Mouse (Mus musculus) frontal cortex, postnatal 10 days (tissue): Measurements from ENCODE around the gene Hspa12b.
"Not testable (repeated sequence)": the region's sequence is repeated elsewhere in the genome, so short reads cannot be mapped to it uniquely, and the experiment has no call there.

Experiments
- DNase-seq, 2 experiments: peaks; one replicate each; pipeline ENCODE4 v3.0.0; 2022; ENCODE audit warnings: low spot score in 2 of 2, mixed read lengths in 1 of 2

The Hspa12b gene

DNA sequence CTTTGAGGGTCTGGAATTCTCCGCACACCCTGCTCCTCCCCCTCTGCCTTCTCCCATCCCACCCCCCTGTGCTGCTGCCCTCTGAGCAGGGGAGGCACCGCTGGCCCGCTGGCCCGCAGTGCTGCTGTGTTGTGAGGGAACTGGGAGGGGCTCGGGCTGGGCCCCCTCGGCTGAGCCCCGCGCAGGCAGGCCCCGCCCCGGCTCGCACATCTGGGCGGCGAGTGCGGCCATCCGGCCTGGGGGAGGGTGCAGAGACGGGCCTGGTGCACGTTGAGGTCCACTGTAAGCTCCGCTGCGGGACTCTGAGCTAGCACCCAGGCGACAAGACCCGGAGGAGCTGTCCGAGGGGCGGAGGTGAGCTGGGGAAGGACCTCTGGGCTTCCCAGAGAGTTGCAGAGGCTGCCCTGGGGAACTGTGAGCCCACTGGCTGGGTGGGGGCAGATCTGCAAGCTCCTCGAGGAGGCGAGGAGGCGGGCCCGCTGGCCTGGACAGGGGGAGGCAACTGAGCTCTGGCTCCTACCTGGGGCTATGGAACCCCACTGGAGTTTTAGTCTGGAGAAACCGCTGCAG, at the start of gene Hspa12b:
TSS of gene Hspa12b (plus strand) at position 120 of the 570 bp plus-strand sequence.
- DNase-seq = no peak

DNA sequence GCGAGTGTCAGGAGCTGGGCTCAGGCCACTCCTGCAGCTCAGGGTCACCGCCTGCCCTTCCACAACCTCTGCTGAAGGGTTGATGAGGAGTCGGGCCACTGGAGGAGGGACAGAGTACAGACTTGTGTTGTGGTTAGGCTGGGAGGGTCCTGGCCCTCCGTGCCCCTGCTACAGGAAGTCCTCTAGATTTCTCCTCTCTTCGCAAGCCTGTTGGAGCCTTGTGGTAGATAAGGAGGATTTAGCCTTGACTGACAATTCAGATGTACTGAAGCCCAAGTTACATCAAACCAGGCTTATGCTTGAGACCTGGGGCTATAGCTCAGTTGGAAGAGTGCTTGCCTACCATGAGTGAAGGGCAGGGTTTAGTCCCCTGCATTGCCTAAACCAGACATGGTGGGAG, 46.6 kb upstream of the Hspa12b start:
- no peak for DNase-seq

DNA sequence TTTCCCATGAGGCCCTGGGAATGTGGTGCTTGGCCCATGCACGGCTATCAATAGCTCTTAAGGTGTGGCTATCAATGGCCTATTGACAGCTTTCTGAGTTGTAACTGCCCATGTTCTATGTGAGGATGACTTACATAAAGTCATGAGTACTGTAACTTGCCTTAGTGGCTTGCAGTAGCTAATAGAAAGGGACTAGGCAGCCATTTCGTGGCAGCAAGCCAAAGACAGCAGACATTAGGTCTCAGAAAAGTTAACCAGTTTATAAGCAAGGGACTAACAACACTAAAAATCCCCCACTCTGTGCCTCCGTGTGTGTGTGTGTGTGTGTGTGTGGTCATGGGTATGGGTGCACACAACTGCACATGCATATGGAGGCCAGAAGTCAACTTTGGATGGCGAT, 42.9 kb upstream of the Hspa12b start:
- DNase-seq = no peak

DNA sequence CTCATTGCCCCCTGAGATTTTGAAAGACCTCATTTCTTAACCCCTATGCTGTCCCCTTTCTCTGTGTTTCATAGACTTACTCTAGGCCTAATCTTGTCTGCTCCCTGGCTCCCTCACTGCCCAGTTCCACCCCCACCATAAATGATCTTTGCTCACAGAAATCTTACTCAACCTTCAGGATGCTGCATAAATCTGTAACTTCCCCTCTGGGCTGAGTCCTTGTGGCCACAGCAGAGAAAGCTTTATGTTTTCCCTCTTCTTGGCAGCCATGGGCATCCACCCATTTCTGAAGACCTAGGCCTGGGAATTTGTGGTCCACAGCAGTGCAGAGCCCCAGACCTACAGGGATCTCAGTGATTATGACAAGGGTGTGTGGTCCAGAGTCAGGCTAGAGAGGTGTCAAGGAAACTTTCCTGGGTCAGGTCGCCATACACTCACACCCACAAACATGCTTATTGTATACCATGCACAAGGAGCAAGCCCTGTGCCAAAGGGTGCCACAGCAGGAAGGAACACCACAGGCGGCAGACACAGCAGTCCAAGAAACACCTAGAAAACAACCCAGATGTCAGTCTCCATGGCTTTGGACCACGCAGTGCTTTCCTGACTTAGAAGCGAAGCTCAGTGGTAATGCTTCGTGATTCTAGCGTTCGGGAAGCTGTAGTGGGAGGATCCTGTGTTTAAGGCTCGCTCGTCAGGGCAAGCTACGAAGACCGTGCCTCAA, 40.3 kb upstream of the Hspa12b start, which contains the start of gene Siglec1:
TSS of gene Siglec1 (minus strand) at position 99 of the 724 bp plus-strand sequence.
- DNase-seq = no peak

DNA sequence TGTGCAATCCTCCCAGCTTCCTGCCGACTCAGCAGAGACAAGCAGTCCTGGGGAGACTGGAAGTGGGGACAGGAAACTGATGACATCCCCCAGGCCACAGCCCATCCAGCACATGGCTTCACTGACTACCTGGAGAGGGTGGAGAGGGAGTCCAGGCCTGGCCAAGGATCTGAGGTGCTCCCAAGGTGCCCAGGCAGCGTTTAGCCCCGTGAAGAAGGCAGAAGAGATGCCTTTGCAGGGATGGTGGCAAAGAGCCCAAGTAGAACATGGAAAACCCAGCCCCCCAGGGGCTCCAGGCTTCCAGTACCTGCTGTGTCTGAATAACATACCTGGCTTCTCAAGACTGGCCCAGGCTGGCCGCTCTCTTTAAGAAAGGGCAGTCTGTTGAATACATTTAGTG, 38.5 kb upstream of the Hspa12b start:
- no peak for DNase-seq

DNA sequence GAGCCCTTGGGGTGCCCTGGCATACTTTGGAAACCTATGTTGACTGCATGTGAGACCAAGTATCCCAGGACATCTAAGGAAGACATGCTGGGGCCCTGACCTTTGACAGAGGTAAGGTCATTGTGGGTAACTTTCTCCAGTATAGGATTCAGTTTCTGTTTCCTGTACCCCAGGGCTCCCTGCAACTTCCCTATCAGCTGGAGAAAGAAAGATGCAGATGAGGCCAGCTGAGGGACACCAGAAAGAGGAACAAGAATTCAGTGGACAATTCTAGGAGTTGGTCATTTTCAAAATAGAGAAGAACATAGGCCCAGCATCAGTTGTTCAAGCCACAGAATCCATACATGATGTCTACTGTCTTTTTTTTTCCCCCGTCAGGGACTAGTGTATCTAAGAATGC, 37.4 kb upstream of the Hspa12b start:
- DNase-seq = no peak

DNA sequence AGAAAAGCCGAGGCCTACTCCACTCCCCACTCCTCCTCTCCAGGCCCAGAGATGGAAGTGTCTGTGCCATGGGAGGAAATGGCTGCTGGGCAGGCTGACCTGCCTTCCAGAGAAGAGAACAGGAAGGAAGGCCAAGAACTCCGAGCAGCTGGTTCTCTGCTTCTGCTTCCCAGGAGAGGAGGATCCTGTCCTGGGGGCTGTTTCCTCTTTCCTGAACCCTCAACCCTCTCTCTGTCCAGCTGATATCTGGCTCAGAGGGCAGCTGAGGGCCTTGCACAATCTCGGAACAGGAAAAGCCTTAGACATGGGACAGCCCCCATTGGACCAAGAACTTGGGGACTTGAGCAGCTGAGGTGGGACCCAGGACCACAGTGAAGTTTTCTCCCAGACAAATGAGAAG, 36.2 kb upstream of the Hspa12b start:
- DNase-seq = no peak

DNA sequence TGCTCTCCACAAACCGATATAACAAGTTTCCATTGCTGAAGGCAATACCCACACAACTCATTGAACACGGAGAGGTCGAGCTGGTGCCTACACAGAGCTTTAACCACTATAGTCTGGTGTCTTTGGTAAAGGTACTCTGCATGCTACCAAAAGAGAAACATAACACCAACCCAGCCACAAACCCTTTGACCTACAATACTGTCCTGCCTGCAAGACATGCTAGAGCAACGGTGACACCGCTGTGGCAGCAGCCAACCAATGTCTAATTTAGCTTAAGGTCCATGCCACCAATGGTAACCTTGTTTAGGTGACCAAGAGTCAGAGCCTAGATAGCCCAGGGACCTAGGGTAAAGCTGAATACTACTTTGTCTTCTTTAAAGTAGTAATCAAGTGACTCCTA, 33.5 kb upstream of the Hspa12b start:
- no peak for DNase-seq

DNA sequence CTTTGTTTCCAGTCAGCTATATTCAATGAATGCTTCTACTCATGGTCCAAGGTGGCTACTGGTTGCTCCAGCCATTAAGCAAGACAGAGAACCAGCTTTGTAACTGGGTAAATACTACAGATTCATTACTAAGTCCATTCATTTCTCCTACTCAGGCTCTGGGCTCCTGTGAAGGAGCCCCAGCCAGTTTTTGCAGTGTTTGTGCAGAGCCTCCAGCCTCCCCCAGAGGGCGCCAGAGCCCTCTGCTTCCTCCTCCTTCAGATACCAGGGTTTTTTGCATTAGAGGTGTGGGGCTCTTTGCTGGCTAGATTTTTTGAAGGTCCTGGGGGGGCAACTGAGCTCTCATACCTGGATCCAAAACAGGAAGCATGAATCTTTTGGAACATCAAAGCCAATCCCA, 32.3 kb upstream of the Hspa12b start:
- peak; percentile 47 to 74 for DNase-seq

DNA sequence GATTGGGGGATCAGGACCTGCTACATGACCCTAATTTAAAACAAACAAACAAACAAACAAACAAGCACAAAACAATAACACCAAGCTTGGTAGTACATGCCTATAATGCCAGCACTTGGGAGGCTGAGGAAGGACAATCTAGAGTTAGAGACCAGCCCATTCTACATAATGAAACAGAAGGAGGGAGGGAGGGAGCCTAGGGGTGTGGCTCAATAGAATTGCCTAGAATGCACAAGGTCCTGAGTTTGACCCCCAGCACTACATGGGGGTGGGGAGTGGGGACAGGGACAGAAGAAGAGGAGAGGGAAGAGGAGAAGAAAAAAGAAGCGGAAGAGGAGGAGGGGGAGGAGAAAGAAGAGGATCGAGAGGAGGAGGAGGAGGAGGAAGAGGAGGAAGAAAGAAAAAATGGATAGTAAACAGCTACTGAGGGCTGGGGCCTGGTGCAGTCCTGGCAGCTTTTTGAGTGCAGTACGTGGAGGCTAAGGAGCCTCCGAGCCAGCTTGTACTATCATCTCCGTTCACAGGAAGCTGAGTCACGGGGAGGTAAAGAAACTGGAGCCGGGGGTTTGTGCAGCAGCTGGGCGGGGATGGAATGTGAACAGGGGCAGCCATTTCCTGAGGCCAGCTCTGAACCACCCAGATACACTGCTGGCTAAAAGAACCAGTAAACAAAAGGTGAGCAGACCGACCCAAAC, 30.8 kb upstream of the Hspa12b start:
- DNase-seq = no peak

DNA sequence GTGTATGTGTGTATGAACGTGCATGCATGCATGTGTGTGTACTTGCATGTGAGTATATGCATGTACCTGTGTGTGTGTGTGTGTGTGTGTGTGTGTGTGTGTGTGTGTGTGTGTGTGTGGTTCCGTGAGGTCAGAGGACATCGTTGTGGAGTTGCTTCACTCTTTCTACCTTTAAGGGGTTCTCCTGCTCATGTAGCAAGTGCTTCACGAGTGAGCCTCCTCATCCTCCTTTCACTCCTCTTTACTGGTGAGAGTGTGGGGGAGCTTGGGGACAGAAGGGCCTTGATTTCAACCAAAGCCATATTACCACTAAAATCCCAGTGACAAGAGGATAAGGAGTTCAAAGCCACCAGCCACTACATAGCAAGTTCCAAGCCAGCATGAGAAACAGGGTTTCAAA, 30.0 kb upstream of the Hspa12b start:
- DNase-seq = no peak

DNA sequence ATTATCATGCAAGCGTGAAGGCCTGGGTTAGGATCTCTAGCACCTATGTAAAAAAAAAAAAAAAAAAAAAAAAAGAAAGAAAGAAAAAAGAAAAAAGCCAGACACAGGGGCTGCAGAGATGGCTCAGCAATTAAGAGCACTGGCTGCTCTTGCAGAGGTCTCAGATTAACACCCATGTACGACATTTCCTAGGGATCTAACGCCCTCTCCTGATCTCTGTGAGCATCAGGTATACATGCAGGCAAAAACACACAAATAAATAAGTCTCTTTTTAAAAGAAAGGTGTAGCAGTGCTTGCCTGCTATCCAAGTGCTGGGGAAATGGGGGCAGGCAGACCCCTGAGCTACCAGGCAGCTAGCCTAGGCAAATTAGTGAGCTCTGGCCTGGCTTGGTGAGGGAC, 25.6 kb upstream of the Hspa12b start:
- no peak for DNase-seq

DNA sequence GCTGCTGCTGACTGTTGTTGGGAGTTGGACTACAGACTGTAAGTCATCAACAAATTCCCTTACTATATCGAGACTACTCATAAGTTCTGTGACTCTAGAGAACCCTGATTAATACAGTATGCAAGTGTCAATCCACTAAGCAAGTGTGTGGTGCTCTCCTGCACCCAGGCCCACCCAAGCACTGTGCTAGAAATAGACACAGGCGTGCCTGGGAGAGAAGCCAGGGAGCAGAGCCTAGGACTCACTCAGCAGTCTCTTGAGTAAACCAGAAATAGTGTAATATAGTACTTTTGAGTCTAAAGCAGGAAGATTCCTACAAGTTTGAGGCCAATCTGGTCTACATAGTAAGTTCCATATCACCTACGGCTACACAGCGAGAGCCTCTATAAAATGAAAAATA, 23.1 kb upstream of the Hspa12b start:
- no peak for DNase-seq

DNA sequence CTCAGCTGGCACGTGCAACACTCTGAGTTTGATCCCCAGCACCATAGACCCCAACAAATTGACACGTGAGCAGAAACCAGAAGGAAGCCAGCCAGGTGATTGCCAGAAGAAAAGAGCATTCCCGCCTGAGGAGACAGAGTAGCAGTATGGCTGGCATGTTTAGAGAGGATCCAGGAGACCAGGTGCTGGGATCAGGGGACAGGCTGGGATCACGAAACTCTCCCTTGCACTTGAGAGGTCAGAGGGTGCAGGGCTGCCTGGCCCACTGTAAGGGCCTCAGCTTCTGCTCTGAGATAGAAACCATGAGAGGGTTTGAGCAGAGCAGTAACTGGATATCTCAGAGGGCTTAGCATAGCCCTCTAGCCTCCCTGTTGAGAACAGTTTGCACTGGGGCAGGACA, 22.0 kb upstream of the Hspa12b start:
- not testable (repeated sequence) for DNase-seq

DNA sequence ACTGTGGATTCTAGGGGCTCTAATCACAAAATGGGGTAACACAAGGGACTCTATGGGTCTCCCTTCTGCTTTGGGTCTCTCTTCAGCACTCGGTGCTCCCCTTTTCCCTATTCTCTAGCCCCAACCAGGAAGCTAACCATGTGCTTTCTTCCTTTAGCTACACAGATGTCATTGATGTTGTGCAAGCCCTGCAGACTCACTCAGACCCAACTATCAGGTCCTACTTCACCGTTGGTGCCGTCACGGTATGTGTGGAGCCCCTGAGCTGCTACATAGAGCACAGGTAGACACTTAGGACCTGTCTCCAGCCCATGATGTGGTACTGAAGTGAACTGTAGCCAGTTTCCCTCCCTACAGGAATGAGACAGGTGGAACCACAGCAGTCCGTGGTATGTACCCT, 21.1 kb upstream of the Hspa12b start:
- no peak for DNase-seq

DNA sequence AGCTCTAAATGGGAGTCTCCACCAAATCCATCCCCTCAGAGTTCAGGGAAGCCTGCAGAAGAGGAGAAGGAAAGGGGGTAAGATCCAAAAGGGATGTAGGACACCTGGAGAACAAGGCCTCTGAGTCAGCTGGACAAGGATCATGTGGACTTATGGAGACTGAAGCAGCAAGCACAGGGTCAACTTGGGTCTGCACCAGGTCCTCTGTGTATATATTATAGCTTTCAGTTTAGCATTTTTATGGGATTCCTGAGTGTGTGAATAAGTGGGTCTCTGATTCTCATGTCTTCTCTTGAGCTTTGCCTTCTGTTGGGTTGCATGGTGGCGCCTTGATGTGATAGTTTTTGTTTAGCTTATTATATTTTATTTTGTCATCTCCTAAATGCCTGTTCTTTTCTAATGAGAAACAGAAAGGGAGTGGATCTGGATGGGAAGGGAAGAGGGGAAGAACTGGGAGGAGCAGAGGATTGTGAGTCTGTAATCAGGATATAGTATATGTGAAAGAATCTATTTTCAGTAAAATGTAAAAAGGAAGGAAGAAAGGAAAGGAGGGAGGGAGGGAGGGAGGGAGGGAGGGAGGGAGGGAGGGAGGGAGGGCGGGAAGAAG, 8.0 kb upstream of the Hspa12b start:
- no peak for DNase-seq

DNA sequence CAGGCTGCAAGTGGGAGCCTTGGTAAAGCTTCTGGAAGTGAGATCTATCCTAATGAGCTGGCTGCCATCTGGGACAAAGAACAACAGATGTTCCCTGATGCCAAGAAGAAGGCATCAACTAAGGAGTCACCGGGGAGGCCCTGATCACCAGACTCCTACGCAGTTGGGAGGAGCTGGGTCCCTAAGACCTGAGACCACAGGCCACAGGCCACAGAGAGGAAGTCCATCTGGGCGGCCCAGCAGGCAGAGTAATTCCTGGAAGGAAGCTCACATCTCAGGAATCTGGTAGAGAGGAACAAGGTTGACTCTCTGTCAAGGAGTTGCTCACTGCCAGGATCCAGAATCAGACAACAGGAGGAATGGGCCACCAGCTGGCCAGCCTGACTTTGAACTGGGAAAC, 2.9 kb upstream of the Hspa12b start:
- DNase-seq = no peak

DNA sequence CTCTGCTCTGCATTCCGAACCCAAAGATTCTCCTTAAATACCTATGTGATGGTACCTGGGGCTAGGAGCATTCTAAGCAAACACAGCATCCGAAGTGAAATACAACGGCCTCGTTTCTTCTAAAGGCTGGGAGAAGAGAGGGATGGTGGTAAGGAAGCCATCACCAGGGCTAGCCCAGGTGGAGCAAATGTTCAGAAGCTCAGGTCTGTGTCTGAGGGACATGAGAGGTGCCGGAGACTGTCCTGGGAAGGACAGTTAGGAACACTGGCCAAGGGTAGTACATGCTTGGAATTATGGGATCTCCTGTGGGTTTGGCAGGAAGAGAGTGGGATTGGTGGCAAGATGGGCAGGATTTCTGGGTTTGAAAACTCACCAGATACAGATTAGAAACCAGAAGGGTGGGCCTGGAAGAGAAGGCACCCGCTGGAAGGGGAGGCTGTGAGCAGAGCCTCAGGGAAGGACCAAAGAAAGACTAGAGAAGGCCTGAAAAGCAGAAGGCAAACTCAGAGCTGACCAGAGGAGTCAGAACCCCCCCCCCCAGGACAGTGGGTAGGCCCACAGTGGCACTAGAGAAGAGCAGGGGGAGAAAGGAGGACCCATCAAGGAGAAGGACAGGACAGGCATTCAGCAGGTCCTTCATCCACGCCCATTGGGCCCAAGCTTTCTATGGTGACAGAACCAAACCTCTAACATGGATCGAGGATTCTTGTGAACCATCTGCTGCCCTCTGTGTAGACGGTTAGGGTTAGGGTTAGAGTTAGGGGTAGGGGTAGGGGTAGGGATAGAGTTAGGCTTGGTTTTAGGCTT, 1.7 kb upstream of the Hspa12b start:
- no peak for DNase-seq

DNA sequence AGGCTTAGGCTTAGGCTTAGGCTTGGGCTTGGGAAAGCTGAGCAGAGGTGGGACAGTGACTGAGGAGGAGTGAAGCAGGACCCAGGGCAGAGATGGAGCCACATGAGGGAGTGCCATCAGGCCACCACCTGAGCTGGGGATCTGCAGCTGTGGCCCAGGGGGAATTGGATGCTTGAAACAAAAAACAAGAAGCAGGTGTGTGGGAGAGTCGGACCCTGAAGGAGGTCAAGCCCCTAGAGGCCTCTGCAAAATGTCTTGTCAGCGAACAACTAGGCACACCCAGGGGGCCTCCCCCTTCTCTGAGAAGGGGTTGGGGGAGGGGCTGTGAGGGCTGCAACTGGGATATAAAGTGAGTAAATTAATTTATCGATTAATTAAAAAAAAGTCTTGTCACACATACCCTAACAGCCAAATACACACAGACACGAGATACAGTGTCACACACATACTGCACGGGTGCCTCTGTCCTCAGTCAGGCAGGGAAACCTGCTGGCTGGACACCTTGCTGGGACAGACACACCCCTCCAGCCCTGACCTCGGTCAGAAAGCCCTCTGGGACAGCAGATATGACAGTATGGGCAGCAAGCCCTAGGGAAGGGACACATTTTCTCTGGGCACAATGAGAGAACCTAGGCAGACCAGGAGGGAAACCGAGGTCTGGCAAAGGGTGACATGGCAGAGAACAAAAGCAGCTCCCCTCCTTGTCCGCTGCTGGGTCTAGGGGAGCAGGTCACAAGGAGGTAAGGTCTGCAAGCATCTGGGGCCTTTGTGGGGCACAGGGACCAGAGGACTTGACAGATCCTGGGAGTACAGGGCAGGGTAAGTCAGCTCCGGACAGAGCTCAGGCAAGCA, 890 bp upstream of the Hspa12b start:
- no peak for DNase-seq

DNA sequence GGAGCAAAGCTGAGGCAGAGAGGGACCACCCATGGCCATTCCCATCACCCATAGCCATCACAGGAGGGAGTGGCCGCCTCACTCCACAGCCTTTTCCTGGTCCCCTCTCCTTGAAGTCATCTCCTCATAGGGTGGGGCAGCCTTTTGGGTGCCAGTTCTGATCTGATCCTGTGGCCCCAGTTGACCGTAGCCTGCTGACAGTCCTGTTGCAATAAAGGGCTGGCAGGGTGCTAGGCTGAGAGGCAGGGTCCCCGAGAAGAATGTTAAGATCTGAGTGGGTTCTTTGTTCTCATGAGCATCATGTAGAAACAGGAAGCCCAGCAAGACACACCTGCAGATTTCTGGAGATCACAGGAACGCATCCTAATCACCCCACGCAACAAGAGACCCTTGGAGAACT, 1.1 kb downstream of the Hspa12b start:
- DNase-seq = no peak

DNA sequence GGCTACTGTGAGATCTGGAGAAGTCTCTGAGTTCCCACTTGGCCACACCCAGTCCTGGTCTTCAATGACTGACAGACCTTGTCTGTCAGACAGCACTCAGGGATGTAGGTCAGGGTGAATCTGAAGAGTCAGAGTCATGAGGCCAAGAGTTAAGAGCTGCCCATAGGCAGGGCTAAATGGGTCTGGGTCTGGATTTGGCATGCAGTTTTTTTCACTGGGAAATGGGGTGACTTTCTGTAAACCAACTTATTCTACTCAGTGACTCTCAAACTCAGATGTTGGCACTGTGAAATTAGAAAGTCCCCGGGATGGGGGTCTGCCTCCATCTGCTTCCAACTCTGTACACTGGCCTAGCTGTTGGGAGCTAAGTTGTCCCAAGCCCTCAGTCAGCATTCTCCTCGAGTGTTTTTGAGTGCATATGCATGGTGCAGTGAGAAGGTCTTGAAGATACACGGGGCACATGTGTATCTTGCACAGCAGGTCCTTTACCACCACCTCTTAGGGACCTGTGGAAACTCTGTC, 1.6 kb downstream of the Hspa12b start:
- no peak for DNase-seq
